Mouse (Mus musculus) spleen, adult 18-20 months (tissue): ENCODE measurements around the gene Cacng8.

Source experiments
- DNase-seq, 2 experiments: peaks; one replicate each; pipeline ENCODE4 v3.0.0; 2022; ENCODE audit warnings: mixed read lengths in 2 of 2

Cacng8 gene

DNA sequence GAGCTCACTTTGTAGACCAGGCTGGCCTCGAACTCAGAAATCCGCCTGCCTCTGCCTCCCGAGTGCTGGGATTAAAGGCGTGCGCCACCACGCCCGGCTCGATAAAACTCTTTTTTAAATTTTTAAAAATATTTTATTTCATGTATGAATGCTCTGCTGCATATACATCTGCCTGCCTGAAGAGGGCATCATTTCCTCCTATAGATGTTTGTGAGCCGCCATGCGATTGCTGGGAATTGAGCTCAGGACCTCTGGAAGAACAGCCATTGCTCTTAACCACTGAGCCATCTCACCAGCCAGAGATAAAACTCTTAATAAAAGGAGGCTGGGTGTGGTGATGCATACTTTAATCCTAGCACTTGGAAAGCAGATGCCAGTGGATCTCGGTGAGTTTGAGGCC is 49.5 kb downstream of the Cacng8 start:
- no peak for DNase-seq

DNA sequence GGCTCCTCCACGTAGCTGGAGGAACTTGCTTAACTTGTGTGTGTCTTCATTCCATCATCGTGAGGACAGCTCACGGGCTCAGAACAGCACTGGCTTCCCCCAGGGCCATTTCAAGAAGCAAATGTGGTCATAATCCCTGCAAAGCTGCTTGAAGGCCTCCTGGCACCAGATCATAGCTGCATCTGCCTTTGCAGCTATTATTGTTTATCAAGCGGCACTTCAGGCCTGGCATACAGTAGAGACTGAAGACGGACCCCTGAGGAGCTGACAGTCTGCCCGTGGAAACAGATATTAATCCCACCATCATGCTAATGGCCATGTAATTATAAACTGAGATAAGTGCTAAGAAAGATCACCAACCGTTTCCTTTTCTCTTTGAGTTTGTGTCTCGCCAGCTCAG is 50.0 kb downstream of the Cacng8 start:
- no peak for DNase-seq

DNA sequence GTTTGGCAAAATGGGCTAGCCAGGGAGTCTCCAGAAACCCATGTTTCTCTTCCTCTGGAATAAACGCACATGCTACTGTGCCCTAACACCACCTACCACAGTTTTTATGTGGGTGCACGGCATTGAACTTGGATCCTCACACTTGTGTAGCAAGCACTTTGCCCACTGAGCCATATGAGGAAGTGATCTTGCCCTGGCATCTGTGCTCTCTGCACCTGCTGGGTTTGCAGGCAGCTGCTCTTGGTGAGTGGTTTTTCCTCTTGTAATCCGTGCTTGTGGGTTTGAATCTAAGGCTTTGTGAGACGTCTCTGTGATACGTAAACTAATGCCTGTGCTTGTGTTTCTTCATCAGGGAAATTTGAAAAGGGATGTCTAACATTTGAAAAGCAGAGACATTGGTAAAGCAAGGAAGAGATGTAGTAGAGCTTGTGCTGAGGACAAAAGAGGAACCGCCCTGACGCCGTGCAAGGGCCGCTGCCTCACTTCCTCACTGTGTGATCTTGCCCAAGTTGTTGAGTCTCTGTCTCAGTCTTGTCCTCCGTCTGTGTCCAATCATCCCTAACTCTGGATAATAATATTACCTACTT is 52.1 kb downstream of the Cacng8 start:
- DNase-seq: peak; percentile 23 to 35

DNA sequence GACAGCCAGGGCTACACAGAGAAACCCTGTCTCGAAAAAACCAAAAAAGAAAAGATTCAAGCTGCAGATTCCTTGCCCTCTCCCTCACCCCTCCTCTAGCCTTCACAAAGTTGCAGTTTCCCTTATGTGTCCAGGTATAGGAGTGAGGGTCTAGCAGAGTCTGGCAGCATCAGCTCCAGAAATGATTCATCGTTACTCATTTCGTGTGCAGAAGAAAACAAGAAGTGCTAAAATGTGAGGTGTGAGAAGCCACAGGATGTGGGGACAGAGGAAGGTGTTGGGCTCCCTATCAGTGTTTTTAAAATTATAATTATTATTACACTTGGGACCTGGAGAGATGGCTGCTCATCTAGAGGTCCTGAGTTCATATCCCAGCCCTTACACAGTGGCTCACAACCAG is 54.2 kb downstream of the Cacng8 start:
- DNase-seq: no peak

DNA sequence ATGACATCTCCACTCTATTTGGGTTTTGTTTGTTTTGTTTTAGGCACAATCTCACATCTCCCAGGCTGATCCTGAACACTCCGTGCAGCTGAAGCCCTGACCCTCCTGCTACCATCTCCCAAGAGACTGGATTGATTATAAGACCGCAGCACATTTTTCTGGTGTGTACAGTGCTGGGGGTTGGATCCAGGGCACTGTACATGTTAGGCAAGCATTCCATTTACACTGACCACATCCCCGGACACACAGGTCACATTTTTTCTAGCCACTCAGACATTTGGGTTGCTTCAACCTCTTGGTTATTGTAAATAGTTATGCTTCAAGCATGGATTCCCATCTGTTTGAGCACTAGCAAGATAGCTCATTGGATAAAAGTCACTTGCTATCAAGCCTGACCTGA is 56.1 kb downstream of the Cacng8 start:
- no peak for DNase-seq

DNA sequence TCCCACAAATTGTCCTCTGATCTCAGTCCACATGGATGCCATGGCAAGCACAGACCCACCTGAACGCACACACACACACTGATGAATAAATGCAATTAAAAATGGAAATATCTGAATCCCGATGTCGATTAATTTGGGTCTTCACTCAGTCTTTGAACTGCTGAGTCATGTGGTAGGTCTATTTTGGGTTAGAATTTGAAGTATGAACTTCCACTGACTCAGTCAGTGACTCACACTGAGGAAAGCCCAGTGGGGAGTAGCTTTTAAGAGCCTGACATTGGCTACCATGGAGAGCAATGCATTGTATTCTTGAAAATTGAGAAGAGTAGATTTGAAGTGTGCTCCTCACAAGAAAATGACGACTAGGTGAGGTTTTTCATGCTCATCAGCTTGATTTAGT is 56.5 kb downstream of the Cacng8 start:
- no peak for DNase-seq

DNA sequence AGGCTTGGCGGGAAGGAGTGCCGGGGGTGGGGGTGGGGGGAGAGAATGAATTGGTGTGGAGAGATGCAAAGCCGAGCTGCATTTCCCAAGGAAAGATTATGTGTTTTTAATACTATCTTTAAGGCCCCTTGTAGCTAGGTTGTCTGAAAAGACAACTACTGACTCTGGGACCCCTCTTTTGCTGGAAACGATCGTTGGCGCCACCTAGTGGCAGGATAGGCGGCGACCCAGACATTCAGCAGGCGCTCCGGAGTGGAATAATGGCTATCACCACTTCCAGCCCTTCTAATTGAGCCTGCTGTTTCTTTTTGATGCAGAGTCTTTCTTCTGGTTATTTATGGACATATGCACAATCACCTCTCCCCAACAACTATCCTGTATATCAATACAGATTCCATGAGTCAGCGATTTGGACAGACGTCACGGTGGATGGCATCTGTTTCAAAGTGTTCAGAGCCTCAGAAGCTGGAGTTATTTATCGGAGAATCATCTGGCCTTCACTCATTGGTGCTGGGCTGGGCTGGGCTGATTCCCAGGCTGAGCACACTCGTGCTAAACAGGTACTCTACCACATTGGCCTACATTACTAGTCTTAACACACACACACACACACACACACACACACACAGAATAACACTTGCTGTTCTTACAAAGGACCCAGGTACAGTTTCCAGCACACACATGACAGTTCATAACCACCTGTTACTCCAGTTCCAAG is 58.4 kb downstream of the Cacng8 start:
- DNase-seq: peak; percentile 37 to 79

DNA sequence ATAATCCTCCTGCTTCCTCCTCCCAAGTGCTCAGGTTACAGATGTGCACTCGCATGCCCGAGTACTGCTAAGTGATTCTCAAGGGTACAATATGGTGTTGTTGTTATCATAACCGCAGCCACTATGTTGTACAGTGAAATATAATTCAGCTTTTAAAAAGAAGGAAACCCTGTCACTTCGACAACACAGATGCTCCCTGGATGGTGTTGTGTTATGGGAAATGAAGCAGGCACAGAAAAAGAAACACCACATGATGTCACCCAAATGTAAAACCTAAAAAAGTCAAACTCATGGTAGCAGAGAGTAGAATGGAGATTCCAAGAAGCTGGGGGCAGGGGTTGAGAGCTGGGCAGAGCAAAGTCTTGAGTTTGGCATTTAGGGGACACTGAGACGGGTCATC is 60.2 kb downstream of the Cacng8 start:
- no peak for DNase-seq

DNA sequence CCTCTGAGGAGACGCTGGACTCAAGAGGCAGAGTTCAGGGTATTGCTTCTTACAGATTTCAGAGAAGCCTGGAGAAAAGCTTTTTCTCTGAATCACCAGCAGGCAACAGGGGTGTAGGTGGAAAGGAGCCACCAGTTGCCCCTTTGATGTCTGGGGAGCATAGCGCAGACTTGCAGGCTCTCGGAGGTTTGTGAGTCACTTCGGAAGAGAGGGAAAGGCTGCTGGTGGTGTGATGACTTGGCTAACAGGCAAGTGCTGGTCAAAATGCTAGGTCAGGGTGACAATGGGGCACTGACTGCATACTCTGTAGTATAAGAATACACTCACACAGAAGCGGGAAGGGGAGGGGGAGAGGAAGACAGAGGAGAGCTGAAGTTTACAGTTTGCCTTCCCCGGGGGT is 60.7 kb downstream of the Cacng8 start:
- DNase-seq: no peak

DNA sequence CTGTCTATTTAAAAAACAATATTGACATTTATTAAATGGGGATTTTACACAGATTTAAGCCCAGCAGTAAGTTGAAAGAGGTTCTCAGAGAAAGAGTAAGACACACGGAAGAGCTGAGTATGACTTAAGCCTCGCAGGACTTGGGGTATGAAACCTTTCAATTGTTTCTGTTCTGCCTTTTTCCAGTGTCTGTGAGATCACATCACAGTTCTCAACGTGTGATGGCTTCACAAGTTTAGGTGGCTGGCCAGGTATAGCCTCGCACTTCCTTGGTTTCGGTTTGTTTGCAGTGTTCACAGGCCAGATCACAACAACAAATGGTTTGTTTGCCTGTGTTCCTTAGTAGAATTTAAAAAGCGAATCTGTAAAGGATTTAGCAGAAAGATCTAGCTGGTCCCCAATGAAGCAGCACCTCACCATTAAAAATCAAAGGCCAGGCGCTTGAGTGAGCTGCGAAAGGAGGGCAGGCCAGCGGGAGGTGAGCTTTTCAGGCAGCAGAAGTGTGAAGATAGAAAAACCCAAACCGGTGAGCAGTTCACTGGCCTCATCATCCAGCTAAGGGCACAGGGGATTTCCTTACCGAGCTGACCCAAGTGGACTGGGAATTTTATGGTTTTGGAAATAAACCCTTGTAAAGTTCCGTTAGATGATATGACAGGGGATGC is 62.5 kb downstream of the Cacng8 start:
- DNase-seq: no peak

DNA sequence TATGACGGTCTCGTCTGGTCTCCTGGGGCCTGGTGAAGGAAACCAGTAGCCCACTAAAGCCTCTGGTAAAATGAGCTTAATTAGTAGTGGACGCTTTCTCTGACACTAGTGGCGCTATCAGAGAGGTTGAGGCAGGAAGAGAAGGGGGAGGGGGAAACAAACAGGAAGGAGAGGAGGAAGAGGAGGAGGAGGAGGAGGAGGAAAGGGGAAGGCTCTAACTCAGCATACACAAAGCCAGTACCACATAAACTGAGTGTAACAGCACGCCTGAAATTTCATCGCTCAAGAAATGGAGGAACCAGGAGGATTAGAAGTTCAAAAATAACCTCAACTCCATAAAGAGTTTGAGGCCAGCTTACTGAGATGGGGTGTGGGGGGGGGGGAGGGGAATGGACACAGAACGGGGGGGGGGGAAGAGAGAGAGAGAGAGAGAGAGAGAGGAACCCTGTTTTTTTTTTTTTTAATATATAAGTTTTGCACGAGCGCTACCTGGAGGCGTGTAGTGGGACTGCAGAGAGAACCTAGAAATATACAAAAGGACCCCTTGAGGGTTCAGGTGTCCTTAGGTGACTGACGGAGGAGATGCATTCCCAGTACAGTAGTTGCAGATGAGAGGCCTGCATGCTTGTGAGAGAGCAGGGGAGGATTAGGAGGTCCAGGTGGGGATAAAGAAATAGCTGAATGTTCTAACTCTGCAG is 63.2 kb downstream of the Cacng8 start:
- DNase-seq: no peak

DNA sequence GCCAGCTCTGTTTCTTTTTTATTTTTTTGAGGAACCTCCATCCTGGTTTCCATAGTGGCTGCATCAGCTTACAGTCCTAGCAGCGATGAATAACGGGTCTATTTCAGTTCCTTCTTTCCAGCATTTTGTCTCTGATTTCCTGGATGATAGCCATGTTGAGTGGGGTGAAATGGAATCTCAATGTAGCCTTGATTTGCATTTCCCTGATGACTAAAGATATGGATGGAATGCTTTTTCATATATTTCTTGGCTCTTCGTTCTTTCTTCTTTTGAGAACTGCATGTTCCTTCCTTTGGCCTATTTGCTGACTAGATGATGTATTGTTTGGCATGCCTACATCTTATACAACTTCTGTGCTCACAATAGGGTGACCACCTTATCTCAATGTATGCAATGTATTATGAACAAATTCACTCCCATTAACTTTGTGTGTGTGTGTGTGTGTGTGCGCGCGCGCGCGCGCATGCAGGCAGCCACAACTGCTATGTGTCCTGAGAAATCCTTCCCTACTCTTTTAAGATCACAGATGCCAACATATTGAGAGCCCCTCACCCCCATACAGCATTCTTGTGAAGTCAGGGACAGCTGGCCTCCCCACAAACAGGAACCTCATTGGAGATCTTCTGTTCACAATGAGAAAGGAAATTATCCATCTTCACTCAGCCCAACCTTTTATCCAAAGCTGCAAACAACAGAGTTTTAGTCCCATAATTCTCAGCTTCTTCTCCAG is 66.8 kb downstream of the Cacng8 start:
- DNase-seq: no peak

DNA sequence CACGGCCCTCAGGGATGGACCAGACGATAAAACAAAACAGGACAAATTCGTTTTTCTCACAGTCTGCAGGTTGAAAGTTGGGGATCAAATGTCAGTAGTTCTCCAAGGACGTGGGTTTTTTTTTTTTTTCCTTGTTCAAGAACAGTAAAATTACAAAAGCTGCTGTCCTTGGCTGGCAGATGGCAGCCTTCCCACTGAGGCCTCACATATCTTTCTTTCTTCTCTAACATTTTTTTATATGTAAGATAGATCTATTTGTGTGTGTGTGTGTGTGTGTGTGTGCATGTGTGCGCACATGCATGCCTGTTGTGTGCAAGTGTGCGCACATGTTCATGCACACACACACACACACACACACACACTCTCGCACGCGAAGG is 67.3 kb downstream of the Cacng8 start:
- no peak for DNase-seq

DNA sequence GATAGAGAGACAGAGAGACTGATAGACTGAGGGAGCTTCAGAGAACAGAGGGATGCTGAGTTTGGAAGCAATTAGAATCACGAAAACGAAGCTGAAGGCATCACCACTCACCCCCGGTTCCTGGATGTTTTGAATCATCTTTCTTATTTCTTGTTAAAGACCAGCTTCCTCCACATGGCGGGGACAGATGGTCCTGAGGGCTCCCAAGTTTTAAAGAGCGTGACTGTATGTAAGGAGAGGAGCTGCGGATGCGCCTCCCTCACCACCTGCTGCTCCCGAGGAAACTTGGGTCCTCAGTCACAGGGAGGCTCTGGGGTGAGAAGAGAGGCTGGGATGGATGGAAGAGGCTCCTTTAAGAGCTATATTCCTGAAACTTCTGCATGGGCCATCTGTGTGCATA is 69.8 kb downstream of the Cacng8 start:
- DNase-seq: no peak

DNA sequence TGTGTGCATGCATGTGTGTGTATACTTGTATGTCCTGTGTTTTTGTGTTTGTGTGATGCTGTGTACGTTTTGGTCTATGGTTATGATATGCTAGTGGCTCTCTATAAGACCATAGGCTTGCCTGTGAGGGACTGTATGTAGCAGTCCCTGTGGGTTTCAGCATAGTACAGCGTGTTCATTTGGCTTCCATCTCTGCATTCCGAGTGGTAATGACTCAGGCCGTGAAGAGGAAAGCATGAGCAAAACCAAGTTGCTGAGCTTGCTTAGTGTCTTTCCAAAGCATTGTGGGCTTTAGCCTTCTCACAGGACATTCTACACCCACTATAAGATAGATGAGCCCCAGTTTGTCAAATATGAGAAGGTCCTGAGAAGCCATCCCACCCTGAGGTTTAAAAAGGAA is 72.8 kb downstream of the Cacng8 start:
- DNase-seq: no peak
